Mouse (Mus musculus) myocyte (in vitro differentiated cells): Measurements from ENCODE around the gene Lrsam1. TPM values are rescaled to one million over a fixed set of nuclear protein-coding genes. Genes with fewer than 3 reads are reported as not detected.
A peak's percentile ranks its signal among the peaks of the same experiment; 100 is the strongest.

Experiments
- H3K27me3 ChIP-seq: one replicate; pipeline ENCODE4 v1.6.1; 2011; ENCODE audit not compliant: control insufficient read depth, insufficient read depth, insufficient read length
- H3K36me3 ChIP-seq: one replicate; pipeline ENCODE4 v1.6.1; 2011; ENCODE audit not compliant: control insufficient read depth, insufficient read depth
- H3K4me2 ChIP-seq: one replicate; pipeline ENCODE4 v1.6.1; 2011; ENCODE audit warnings: low read depth, control low read depth
- H3K4me3 ChIP-seq: one replicate; pipeline ENCODE4 v1.5.1; 2011; ENCODE audit warnings: mild to moderate bottlenecking, control low read depth, moderate library complexity
- H3K79me2 ChIP-seq: one replicate; pipeline ENCODE4 v1.6.1; 2011; ENCODE audit not compliant: control insufficient read depth, insufficient read depth
- H3ac ChIP-seq: one replicate; pipeline ENCODE4 v1.6.1; 2011; ENCODE audit not compliant: control insufficient read depth, insufficient read length
- CEBPB ChIP-seq: IDR thresholded peaks from 2 replicates; pipeline ENCODE4 v1.6.1; 2011; ENCODE audit warnings: mild to moderate bottlenecking, moderate library complexity; ENCODE audit not compliant: poor library complexity, insufficient read depth, severe bottlenecking
- E2F4 ChIP-seq: IDR thresholded peaks from one replicate; pipeline ENCODE4 v1.6.1; 2011; ENCODE audit warnings: mild to moderate bottlenecking, control low read depth, moderate library complexity; ENCODE audit not compliant: insufficient read depth
- MAX ChIP-seq: IDR thresholded peaks from one replicate; pipeline ENCODE4 v1.6.1; 2011; ENCODE audit warnings: low read depth, mild to moderate bottlenecking, control low read depth
- MYOD1 ChIP-seq, 3 experiments: IDR thresholded peaks; one replicate each; pipeline ENCODE4 v1.6.1; 2011; ENCODE audit warnings: control low read depth in 2 of 3, low read depth in 2 of 3, mild to moderate bottlenecking in 2 of 3, moderate library complexity in 1 of 3; ENCODE audit not compliant: insufficient read length in 2 of 3, control insufficient read depth in 1 of 3
- MYOG ChIP-seq, 3 experiments: IDR thresholded peaks; one replicate each; pipeline ENCODE4 v1.6.1; 2011; ENCODE audit warnings: control low read depth in 2 of 3, low read depth in 2 of 3, mild to moderate bottlenecking in 2 of 3; ENCODE audit not compliant: insufficient read length in 2 of 3, control insufficient read depth in 1 of 3, insufficient read depth in 1 of 3
- POLR2A ChIP-seq: IDR thresholded peaks from one replicate; pipeline ENCODE4 v1.6.1; 2011; ENCODE audit warnings: low read depth, mild to moderate bottlenecking, control low read depth, moderate library complexity; ENCODE audit not compliant: insufficient read length
- POLR2AphosphoS2 ChIP-seq: IDR thresholded peaks from one replicate; pipeline ENCODE4 v1.6.1; 2011; ENCODE audit warnings: low read depth, control low read depth; ENCODE audit not compliant: insufficient read length
- REST ChIP-seq: IDR thresholded peaks from one replicate; pipeline ENCODE4 v1.6.1; 2011; ENCODE audit warnings: mild to moderate bottlenecking, control low read depth, moderate library complexity; ENCODE audit not compliant: insufficient read depth, insufficient read length
- SRF ChIP-seq: IDR thresholded peaks from one replicate; pipeline ENCODE4 v1.6.1; 2011; ENCODE audit warnings: low read depth; ENCODE audit not compliant: control insufficient read depth, insufficient read length
- TCF12 ChIP-seq: IDR thresholded peaks from one replicate; pipeline ENCODE4 v1.6.1; 2011; ENCODE audit warnings: mild to moderate bottlenecking, control low read depth; ENCODE audit not compliant: poor library complexity, insufficient read depth, severe bottlenecking
- TCF3 ChIP-seq: IDR thresholded peaks from one replicate; pipeline ENCODE4 v1.6.1; 2011; ENCODE audit warnings: low read depth, control low read depth; ENCODE audit not compliant: insufficient read length
- USF1 ChIP-seq: IDR thresholded peaks from one replicate; pipeline ENCODE4 v1.6.1; 2011; ENCODE audit warnings: low read depth, mild to moderate bottlenecking, control low read depth, moderate library complexity
- polyA plus RNA-seq: library from polyadenylated mRNA; unstranded; fragments of >200 nt; fragmentation: generic; extraction: Trizol; gene quantifications from one replicate; pipeline ENCODE4 v1.2.1, GENCODE M21; 2012; ENCODE audit warnings: missing spikeins

Lrsam1 gene
- polyA plus RNA-seq, 1 experiment = 11.5 TPM

DNA sequence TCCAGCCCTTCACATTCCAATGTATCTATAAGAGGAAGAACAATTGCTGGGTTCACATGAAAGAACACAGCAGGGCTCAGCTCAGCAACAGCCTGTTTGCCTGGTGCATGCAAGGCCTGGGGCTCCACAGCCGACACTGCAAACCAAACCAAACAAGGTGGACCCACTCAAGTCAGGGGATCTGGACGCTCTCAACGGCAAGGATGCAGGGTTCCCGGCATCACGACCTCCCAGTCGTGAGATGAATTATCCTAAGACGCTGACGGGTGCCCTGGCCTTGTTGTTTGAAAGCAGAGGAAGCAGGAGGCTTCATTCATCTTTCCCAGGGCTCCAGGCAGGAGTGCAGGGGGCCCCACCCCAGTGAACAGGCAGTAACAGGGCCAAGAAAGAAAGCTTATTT, 24.4 kb upstream of the Lrsam1 start:
- Histone ChIP-seq H3K36me3 (no peaks in the 10 kb centered on the region), H3ac (no peak overlapping the region), H3K27me3 (peaks cover 22% of the 10 kb centered on the region), H3K4me2 (no peak overlapping the region), H3K4me3 (no peak overlapping the region), H3K79me2 (no peaks in the 10 kb centered on the region)
- TF ChIP-seq CEBPB = no peak
- no peak for TF ChIP-seq MAX
- TF ChIP-seq MYOD1 (IDR thresholded peaks at IDR 0.05; ENCODE audit: control insufficient read depth in 1 of 3, insufficient read length in 2 of 3, low read depth in 2 of 3) = no peak
- TF ChIP-seq TCF12 = no peak

DNA sequence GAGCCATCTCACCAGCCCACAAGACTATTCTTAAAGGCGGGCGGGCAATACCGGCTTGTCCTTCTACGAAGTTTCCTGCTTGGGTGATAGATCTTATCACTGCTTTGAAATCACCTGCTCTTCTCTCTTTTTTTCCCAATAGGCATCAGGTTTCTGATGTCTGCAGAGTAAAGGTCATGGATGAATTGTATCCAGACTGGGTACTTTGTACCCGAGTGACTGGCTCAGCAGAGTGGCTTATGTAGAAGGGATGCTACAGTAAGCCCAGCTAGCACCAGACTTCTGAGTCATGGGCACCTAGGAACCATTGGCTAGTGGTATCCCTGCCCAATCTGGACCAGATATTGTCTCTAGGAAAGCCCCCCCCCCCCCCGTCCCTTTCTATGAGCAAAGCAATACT, 22.2 kb upstream of the Lrsam1 start:
- H3K36me3 ChIP-seq = no peaks in the 10 kb centered on the region
- H3K4me3 ChIP-seq = no peak overlapping the region
- H3K4me2 ChIP-seq = no peak overlapping the region
- peaks cover 22% of the 10 kb centered on the region for H3K27me3 ChIP-seq
- H3ac ChIP-seq = no peak overlapping the region
- no peak for TF ChIP-seq MAX
- no peak for TF ChIP-seq MYOD1 (IDR thresholded peaks at IDR 0.05; ENCODE audit: control insufficient read depth in 1 of 3, insufficient read length in 2 of 3, low read depth in 2 of 3)
- no peak for TF ChIP-seq E2F4
- TF ChIP-seq USF1 = no peak
- no peak for TF ChIP-seq MYOG (IDR thresholded peaks at IDR 0.05; ENCODE audit: control insufficient read depth in 1 of 3, insufficient read depth in 1 of 3, insufficient read length in 2 of 3, low read depth in 2 of 3)
- TF ChIP-seq SRF = no peak
- TF ChIP-seq POLR2AphosphoS2 = no peak
- TF ChIP-seq TCF12 = no peak
- TF ChIP-seq REST = no peak
- TF ChIP-seq CEBPB = no peak
- TF ChIP-seq POLR2A = no peak
- no peak for TF ChIP-seq TCF3
- H3K79me2 ChIP-seq = no peaks in the 10 kb centered on the region

DNA sequence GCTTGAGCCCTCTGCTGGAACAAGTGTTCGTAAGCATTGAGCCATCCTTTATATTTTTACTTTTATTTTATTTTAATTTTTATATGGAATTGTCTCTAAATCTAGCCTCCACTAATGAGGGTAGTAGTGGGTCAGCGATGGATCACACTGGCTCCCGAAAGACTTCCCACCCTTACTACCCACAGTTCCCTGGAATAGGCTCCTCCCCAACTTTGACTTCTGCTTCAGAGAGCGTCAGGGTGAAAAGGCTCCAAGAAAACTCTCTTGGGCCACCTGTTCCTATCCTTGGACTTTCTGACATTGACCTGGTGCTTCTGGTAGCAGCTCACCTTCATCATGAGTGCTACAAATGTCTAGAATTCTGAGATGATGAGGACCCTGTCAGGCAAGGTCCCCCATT, 21.3 kb upstream of the Lrsam1 start:
- Histone ChIP-seq H3K4me3 (peak overlapping the region; percentile 39), H3K79me2 (no peaks in the 10 kb centered on the region), H3K36me3 (no peaks in the 10 kb centered on the region), H3K27me3 (peaks cover 22% of the 10 kb centered on the region), H3K4me2 (peak overlapping the region; percentile 91), H3ac (no peak overlapping the region)
- TF ChIP-seq E2F4 (no peak), POLR2A (no peak), MAX (no peak), USF1 (no peak), SRF (no peak), MYOD1 (IDR thresholded peaks at IDR 0.05; ENCODE audit: control insufficient read depth in 1 of 3, insufficient read length in 2 of 3, low read depth in 2 of 3) (no peak), TCF3 (no peak), POLR2AphosphoS2 (no peak), TCF12 (no peak), MYOG (IDR thresholded peaks at IDR 0.05; ENCODE audit: control insufficient read depth in 1 of 3, insufficient read depth in 1 of 3, insufficient read length in 2 of 3, low read depth in 2 of 3) (no peak), REST (no peak), CEBPB (no peak)

DNA sequence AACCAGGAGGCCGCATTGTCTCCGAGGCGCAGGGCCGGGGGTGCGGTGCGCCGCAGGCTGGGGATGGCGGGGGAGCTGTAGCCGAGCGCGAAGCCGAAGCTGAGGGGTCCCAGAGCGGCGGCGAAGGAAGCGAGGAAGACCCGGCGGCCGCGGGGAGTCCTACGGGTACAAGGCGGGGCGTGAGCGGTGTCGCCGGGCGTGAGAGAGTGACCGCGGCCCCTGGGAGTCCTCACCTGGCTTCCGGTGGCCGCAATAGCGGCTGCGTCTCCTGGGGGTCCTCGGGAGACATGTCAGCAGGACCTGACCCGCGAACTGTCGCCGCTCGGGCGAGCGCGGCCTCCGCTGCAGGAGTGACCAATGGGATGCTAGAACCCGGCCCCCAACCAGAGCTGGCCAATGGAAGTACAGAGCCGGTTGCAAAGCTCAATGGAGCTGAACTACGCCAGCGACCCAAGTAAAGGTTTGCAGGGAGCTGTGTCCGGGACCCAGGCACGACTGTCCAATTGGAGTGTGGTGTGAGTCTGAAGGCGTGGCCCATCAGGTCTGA, 20.4 kb upstream of the Lrsam1 start, which contains the start of gene Slc2a8:
Slc2a8 (minus strand) TSS at position 359 of the 547 bp plus-strand sequence.
- Histone ChIP-seq H3K4me2 (peak within 1 kb of the TSS; percentile 93), H3K79me2 (no peaks in the 10 kb centered on the region)
- TF ChIP-seq REST (no peak), MYOD1 (IDR thresholded peaks at IDR 0.05; ENCODE audit: control insufficient read depth in 1 of 3, insufficient read length in 2 of 3, low read depth in 2 of 3) (no peak), SRF (peak; percentile 44), CEBPB (no peak), TCF12 (no peak), E2F4 (peak; percentile 21), TCF3 (no peak), POLR2A (peak; percentile 87), POLR2AphosphoS2 (peak; percentile 77), MYOG (IDR thresholded peaks at IDR 0.05; ENCODE audit: control insufficient read depth in 1 of 3, insufficient read depth in 1 of 3, insufficient read length in 2 of 3, low read depth in 2 of 3) (no peak), USF1 (no peak), MAX (no peak)

DNA sequence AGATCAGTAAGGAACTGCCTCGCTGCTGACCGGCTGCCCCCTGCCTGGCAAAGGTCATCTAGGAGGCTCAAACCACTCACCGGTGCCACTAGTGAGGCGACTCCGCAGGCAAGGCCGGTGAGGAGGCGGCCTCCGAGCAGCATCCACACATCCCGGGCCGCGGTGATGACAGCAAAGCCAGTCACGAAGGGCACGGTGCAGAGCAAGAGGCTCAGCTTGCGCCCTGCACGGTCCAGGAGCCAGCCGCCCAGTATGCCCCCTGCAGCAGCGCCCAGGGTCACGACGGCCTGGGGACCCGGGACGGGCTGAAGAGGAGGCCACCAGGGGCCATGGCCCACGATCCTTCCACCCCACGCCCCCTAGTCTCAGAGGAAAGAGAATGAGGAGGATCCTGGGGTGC, 19.9 kb upstream of the Lrsam1 start:
- H3K36me3 ChIP-seq = no peaks in the 10 kb centered on the region
- TF ChIP-seq TCF12 (no peak), MAX (no peak), MYOD1 (IDR thresholded peaks at IDR 0.05; ENCODE audit: control insufficient read depth in 1 of 3, insufficient read length in 2 of 3, low read depth in 2 of 3) (no peak), POLR2A (no peak), TCF3 (no peak), POLR2AphosphoS2 (no peak), SRF (no peak), USF1 (no peak), CEBPB (no peak)
- peaks cover 13% of the 10 kb centered on the region for H3K27me3 ChIP-seq
- peak overlapping the region; percentile 6 for H3ac ChIP-seq
- peak overlapping the region; percentile 39 for H3K4me3 ChIP-seq
- peak overlapping the region; percentile 93 for H3K4me2 ChIP-seq
- H3K79me2 ChIP-seq = no peaks in the 10 kb centered on the region

More for the DNA sequence above, 20.4 kb upstream of the Lrsam1 start, which contains the start of gene Slc2a8:
- Histone ChIP-seq H3K36me3 (no peaks in the 10 kb centered on the region), H3K27me3 (peaks cover 18% of the 10 kb centered on the region), H3K4me3 (peak within 1 kb of the TSS; percentile 39), H3ac (peak within 1 kb of the TSS; percentile 6)
